In genomic region chr12:8494675-8495074, GRCm38 (mm10) we compare ENCODE assay signal across 17 mouse cellular contexts. TPM values are rescaled to one million over a fixed set of nuclear protein-coding genes. Genes with fewer than 3 reads are reported as not detected.
DNase-seq lines count a peak whose midpoint lies in the region; ATAC-seq and TF ChIP-seq lines count a peak whose summit lies in the region.
"Had no signal": no experiment of that assay in that cellular context is flagged by ENCODE, and none has a peak within 500 bp of the region (broad histone marks: within the 10 kb centered on the region; RNA-seq: fewer than 3 reads in every experiment).

No protein-coding gene starts in this region.

- no peak overlapping the region for H3K27ac ChIP-seq in kidney, postnatal 0 days
- peak overlapping the region; percentile 34; the same call in 1 of the 2 replicates for H3K27ac ChIP-seq in brown adipose tissue, adult 24 weeks (replicated peaks; ENCODE audit: low read depth, low read length)
- H3K27ac ChIP-seq: embryonic facial prominence, embryonic 10.5 days; forebrain, embryonic 13.5 days; heart, embryonic 10.5 days; heart, embryonic 15.5 days; hindbrain, embryonic 13.5 days; hindbrain, postnatal 0 days had no signal

- H3K27me3 ChIP-seq in kidney, postnatal 0 days (ENCODE audit: insufficient read depth, low read length), result no peaks in the 10 kb centered on the region
- H3K27me3 ChIP-seq: forebrain, embryonic 13.5 days; heart, embryonic 15.5 days; hindbrain, embryonic 13.5 days had no signal

- H3K9me3 ChIP-seq in kidney, postnatal 0 days (replicated peaks; ENCODE audit: low read length), result no peaks in the 10 kb centered on the region
- H3K9me3 ChIP-seq: embryonic facial prominence, embryonic 10.5 days; forebrain, embryonic 13.5 days; heart, embryonic 10.5 days; heart, embryonic 15.5 days; hindbrain, embryonic 13.5 days had no signal

- peak; percentile 35 for DNase-seq in adrenal gland, adult 2 months
- DNase-seq in adrenal gland, postnatal 4 days (ENCODE audit: low spot score in 2 of 2), result no peak
- peak; percentile 59 for DNase-seq in kidney, postnatal 0 days (ENCODE audit: low spot score)
- no peak for DNase-seq in kidney, adult 18-20 months
- DNase-seq in adrenal gland, postnatal 10 days, result peak; percentile 29
- no peak for DNase-seq in thymus, adult 18-20 months
- DNase-seq: cerebellum, adult 2 months; cerebellum, postnatal 10 days; forebrain, postnatal 0 days; gastrocnemius, postnatal 36 days had no signal

- no peak overlapping the region for H3K9ac ChIP-seq in kidney, postnatal 0 days (ENCODE audit: low read depth, low read length)
- H3K9ac ChIP-seq: forebrain, embryonic 13.5 days; forebrain, postnatal 0 days; heart, embryonic 15.5 days; hindbrain, embryonic 13.5 days had no signal

- TF ChIP-seq CTCF in kidney, postnatal 0 days (IDR thresholded peaks at IDR 0.05; ENCODE audit: low read depth), result no peak

- WGBS in kidney, postnatal 0 days, result 41% methylated on average over 3 of the region's 3 CpGs

- no peak for ATAC-seq in kidney, postnatal 0 days (replicated peaks; ENCODE audit: low FRiP score, low read depth)
- ATAC-seq: forebrain, embryonic 13.5 days; forebrain, postnatal 0 days; hindbrain, postnatal 0 days had no signal

- H3K4me2 ChIP-seq in kidney, postnatal 0 days (ENCODE audit: low read length), result no peak overlapping the region
- H3K4me2 ChIP-seq: forebrain, embryonic 13.5 days; heart, embryonic 15.5 days; hindbrain, embryonic 13.5 days had no signal

- H3K4me1 ChIP-seq in kidney, postnatal 0 days (replicated peaks; ENCODE audit: insufficient read depth, low read length), result no peaks in the 10 kb centered on the region; the same call in 1 of the 2 replicates
- peaks cover 3% of the 10 kb centered on the region; the same call in 1 of the 2 replicates for H3K4me1 ChIP-seq in brown adipose tissue, adult 24 weeks (ENCODE audit: control insufficient read depth, insufficient read depth, insufficient read length, low read length)

- H3K36me3 ChIP-seq in kidney, postnatal 0 days (ENCODE audit: insufficient read depth, low read length), result no peaks in the 10 kb centered on the region
- H3K36me3 ChIP-seq: embryonic facial prominence, embryonic 10.5 days; heart, embryonic 10.5 days; heart, embryonic 15.5 days; hindbrain, embryonic 13.5 days had no signal

- no peak overlapping the region for H3K4me3 ChIP-seq in kidney, postnatal 0 days (replicated peaks; ENCODE audit: low read depth, low read length)
- H3K4me3 ChIP-seq in brown adipose tissue, adult 24 weeks (ENCODE audit: insufficient read depth, low read depth, low read length), result no peak overlapping the region
- H3K4me3 ChIP-seq: embryonic facial prominence, embryonic 10.5 days; forebrain, embryonic 13.5 days; heart, embryonic 10.5 days; heart, embryonic 15.5 days; hindbrain, embryonic 13.5 days had no signal

RNA-seq across cellular contexts. Expression of gene Rhob, which starts 5.1 kb away (rescaled TPM):
- 100 to 1,000 TPM; 166 to 261 TPM for total RNA-seq in adrenal gland, adult 2 months (2021)
- polyA plus RNA-seq in adrenal gland, adult 2 months (2012; rRNA removed), result 497 and 623 TPM in 2 replicates
- total RNA-seq in adrenal gland, postnatal 4 days (2021), result 100 to 1,000 TPM; 176 to 206 TPM
- 48.3 and 53.6 TPM in 2 replicates for polyA plus RNA-seq in kidney, postnatal 0 days (2015; fragmentation: Nextera tagmentation; extraction: Ambion mirVana)
- 100 to 1,000 TPM; 177 to 223 TPM for total RNA-seq in adrenal gland, postnatal 10 days (2021)
- 106 and 193 TPM in 2 replicates for polyA plus RNA-seq in brown adipose tissue, adult 24 weeks (2012; ENCODE audit: insufficient read depth, insufficient read length, missing spikeins)

Comparison
In these comparisons a context has a peak if more than half of its experiments do, and no peak if none do; other contexts are left out.
1. DNase-seq: peak in adrenal gland, adult 2 months (single experiment), kidney, postnatal 0 days (single experiment) and adrenal gland, postnatal 10 days (single experiment); none in adrenal gland, postnatal 4 days (0 of 2), kidney, adult 18-20 months (single experiment) and thymus, adult 18-20 months (0 of 2).